Mouse (Mus musculus): Measurements from ENCODE around the gene Rnf121. TPM values are rescaled to one million over a fixed set of nuclear protein-coding genes. Genes with fewer than 3 reads are reported as not detected.
"Not testable (repeated sequence)": the region's sequence is repeated elsewhere in the genome, so short reads cannot be mapped to it uniquely, and the experiment has no call there.

Gene Rnf121
- total RNA-seq, 4 experiments from 2014 or later, result 25.1 to 29.6 (median 27.5) TPM

GRCm38 (mm10) chr7:102066363-102066762, 1.1 kb upstream of the Rnf121 start:
- no peak for DNase-seq (ENCODE audit: low spot score in 2 of 2)

GRCm38 (mm10) chr7:102064655-102065045, 619 bp downstream of the Rnf121 start:
- DNase-seq (ENCODE audit: low spot score in 2 of 2), result peak in 1 of 2 experiments; percentile 3

- DNase-seq (ENCODE audit: low spot score in 2 of 2), result no peak
These were observed 1.4 kb downstream of the Rnf121 start for GRCm38 (mm10) chr7:102063891-102064290.

- no peak for DNase-seq (ENCODE audit: low spot score in 2 of 2)
These were observed 3.1 kb downstream of the Rnf121 start for GRCm38 (mm10) chr7:102062203-102062602.

- no peak for DNase-seq (ENCODE audit: low spot score in 2 of 2)
These were observed 3.9 kb downstream of the Rnf121 start for GRCm38 (mm10) chr7:102061353-102061752.

GRCm38 (mm10) chr7:102048524-102048923, 16.7 kb downstream of the Rnf121 start:
- not testable (repeated sequence) for DNase-seq (ENCODE audit: low spot score in 2 of 2)

GRCm38 (mm10) chr7:102042314-102042713, 23.0 kb downstream of the Rnf121 start:
- no peak for DNase-seq (ENCODE audit: low spot score in 2 of 2)

GRCm38 (mm10) chr7:102037318-102037717, 28.0 kb downstream of the Rnf121 start:
- no peak for DNase-seq (ENCODE audit: low spot score in 2 of 2)

- no peak for DNase-seq (ENCODE audit: low spot score in 2 of 2)
These were observed 29.7 kb downstream of the Rnf121 start for GRCm38 (mm10) chr7:102035534-102035933.

GRCm38 (mm10) chr7:102034904-102035303, 30.4 kb downstream of the Rnf121 start:
- no peak for DNase-seq (ENCODE audit: low spot score in 2 of 2)

- DNase-seq (ENCODE audit: low spot score in 2 of 2), result no peak
These were observed 39.8 kb downstream of the Rnf121 start for GRCm38 (mm10) chr7:102025187-102026119.

GRCm38 (mm10) chr7:102023821-102024220, 41.4 kb downstream of the Rnf121 start:
- DNase-seq (ENCODE audit: low spot score in 2 of 2), result no peak

GRCm38 (mm10) chr7:102020934-102021333, 44.3 kb downstream of the Rnf121 start:
- DNase-seq (ENCODE audit: low spot score in 2 of 2), result not testable (repeated sequence)

- no peak for DNase-seq (ENCODE audit: low spot score in 2 of 2)
These were observed 45.9 kb downstream of the Rnf121 start for GRCm38 (mm10) chr7:102019362-102019761.

GRCm38 (mm10) chr7:102018590-102018989, 46.7 kb downstream of the Rnf121 start, which contains the start of gene Il18bp:
Il18bp (minus strand) TSS chr7:102018690.
- no peak for DNase-seq (ENCODE audit: low spot score in 2 of 2)

GRCm38 (mm10) chr7:102018034-102018433, 47.2 kb downstream of the Rnf121 start:
- DNase-seq (ENCODE audit: low spot score in 2 of 2), result no peak

GRCm38 (mm10) chr7:102017452-102017851, 47.8 kb downstream of the Rnf121 start:
- peak in 1 of 2 experiments; percentile 25 for DNase-seq (ENCODE audit: low spot score in 2 of 2)

- DNase-seq (ENCODE audit: low spot score in 2 of 2), result no peak
These were observed 48.3 kb downstream of the Rnf121 start for GRCm38 (mm10) chr7:102016936-102017335.

GRCm38 (mm10) chr7:102014995-102015394, 50.3 kb downstream of the Rnf121 start:
- no peak for DNase-seq (ENCODE audit: low spot score in 2 of 2)

GRCm38 (mm10) chr7:102013416-102013815, 51.9 kb downstream of the Rnf121 start:
- DNase-seq (ENCODE audit: low spot score in 2 of 2), result no peak

GRCm38 (mm10) chr7:102011855-102012254, 53.4 kb downstream of the Rnf121 start:
- DNase-seq (ENCODE audit: low spot score in 2 of 2), result no peak

- no peak for DNase-seq (ENCODE audit: low spot score in 2 of 2)
These were observed 58.7 kb downstream of the Rnf121 start for GRCm38 (mm10) chr7:102006520-102006919.

Data from gastrocnemius, adult 8-10 months (tissue).